In genomic region chr5:29948161-29948560, GRCm38 (mm10) we compare ENCODE assay signal across 19 mouse cellular contexts.
DNase-seq lines count a peak whose midpoint lies in the region; ATAC-seq and TF ChIP-seq lines count a peak whose summit lies in the region.
"Had no signal": no experiment of that assay in that cellular context is flagged by ENCODE, and none has a peak within 500 bp of the region (broad histone marks: within the 10 kb centered on the region; RNA-seq: fewer than 3 reads in every experiment).

No protein-coding gene starts in this region.

- no peak for TF ChIP-seq POLR2A in liver, adult 2 months (IDR thresholded peaks at IDR 0.05; ENCODE audit: extremely low read depth, insufficient read depth, low read length)
- TF ChIP-seq POLR2A in MEL (IDR thresholded peaks at IDR 0.05; ENCODE audit: control insufficient read depth in 1 of 2, insufficient read depth in 1 of 2, low read depth in 1 of 2, low read length in 2 of 2, poor library complexity in 1 of 2): no peak

- H3K9me3 ChIP-seq in MEL (replicated peaks; ENCODE audit: insufficient read depth, low read length): no peaks in the 10 kb centered on the region
- H3K9me3 ChIP-seq in stomach, postnatal 0 days (ENCODE audit: control insufficient read depth, low read length): no peaks in the 10 kb centered on the region
- H3K9me3 ChIP-seq: G1E; heart, embryonic 15.5 days; midbrain, embryonic 10.5 days; neural tube, embryonic 15.5 days had no signal

- ATAC-seq in megakaryocyte progenitor cell, adult 5-6 weeks (replicated peaks; ENCODE audit: poor library complexity): peak; percentile 72
- no peak for ATAC-seq in stomach, postnatal 0 days (ENCODE audit: low FRiP score, low TSS enrichment)
- ATAC-seq: forebrain, embryonic 14.5 days; inflammation-experienced regulatory T-cells, adult 6 months had no signal

- no peaks in the 10 kb centered on the region for H3K79me2 ChIP-seq in liver, adult 2 months (ENCODE audit: control insufficient read depth, insufficient read depth, low read length)
- no peaks in the 10 kb centered on the region for H3K79me2 ChIP-seq in MEL (ENCODE audit: control insufficient read depth, insufficient read depth, low read length, poor library complexity)

- DNase-seq in liver, adult 2 months (ENCODE audit: extremely low read depth, low read depth, low spot score): peak; percentile 57
- no peak for DNase-seq in liver
- DNase-seq in 416B (ENCODE audit: low read depth): peak; percentile 72
- DNase-seq in MEL (ENCODE audit: low read depth, low spot score): peak; percentile 61
- no peak for DNase-seq in embryo, embryonic 10.5 days (ENCODE audit: low spot score)
- no peak for DNase-seq in adrenal gland, adult 18-20 months (ENCODE audit: low spot score in 2 of 2)
- no peak for DNase-seq in stomach, postnatal 0 days (ENCODE audit: low spot score)
- DNase-seq: cerebellum, postnatal 14 days; kidney, adult 9 months; kidney, postnatal 36 days; left cerebral cortex, postnatal 4 days had no signal

- H3K27ac ChIP-seq in liver, adult 2 months (replicated peaks; ENCODE audit: insufficient read depth, low read depth, low read length): no peak overlapping the region
- no peak overlapping the region; the same call in 1 of the 2 replicates for H3K27ac ChIP-seq in MEL (ENCODE audit: control insufficient read depth, low read depth, low read length)
- H3K27ac ChIP-seq in stomach, postnatal 0 days (replicated peaks): no peak overlapping the region
- H3K27ac ChIP-seq: heart, embryonic 15.5 days; liver, embryonic 14.5 days; midbrain, embryonic 10.5 days; neural tube, embryonic 15.5 days had no signal

- no peak overlapping the region for H3K4me3 ChIP-seq in liver, adult 2 months (ENCODE audit: insufficient read depth, low read depth, low read length)
- H3K4me3 ChIP-seq in MEL (ENCODE audit: control insufficient read depth in 1 of 2, insufficient read depth in 1 of 2, low read depth in 2 of 2, low read length in 2 of 2): peak overlapping the region in 1 of 2 experiments; percentile 16; a peak in 1 of 4 replicates
- H3K4me3 ChIP-seq in stomach, postnatal 0 days (ENCODE audit: low read depth, low read length): no peak overlapping the region
- H3K4me3 ChIP-seq: heart, embryonic 15.5 days; midbrain, embryonic 10.5 days; neural tube, embryonic 15.5 days had no signal

- no peak for TF ChIP-seq RAD21 in MEL (IDR thresholded peaks at IDR 0.05; ENCODE audit: low read depth, low read length)

- no peak for TF ChIP-seq CTCF in liver, adult 2 months (IDR thresholded peaks at IDR 0.05; ENCODE audit: low read depth, low read length)
- TF ChIP-seq CTCF in MEL (IDR thresholded peaks at IDR 0.05 in 2 of 3, conservative IDR thresholded peaks at IDR 0.05 in 1 of 3; ENCODE audit: control insufficient read depth in 1 of 3, insufficient read depth in 1 of 3, low read depth in 2 of 3, low read length in 3 of 3, poor library complexity in 1 of 3, severe bottlenecking in 1 of 3): no peak
- no peak for TF ChIP-seq CTCF in stomach, postnatal 0 days (IDR thresholded peaks at IDR 0.05; ENCODE audit: low read depth)

- no peaks in the 10 kb centered on the region for H3K36me3 ChIP-seq in liver, adult 2 months (ENCODE audit: control insufficient read depth, insufficient read depth, low read length)
- H3K36me3 ChIP-seq in MEL (ENCODE audit: control insufficient read depth in 1 of 2, insufficient read depth in 2 of 2, low read length in 2 of 2): peaks cover 0 to 25% of the 10 kb centered on the region in 2 experiments; a peak in 2 of 4 replicates
- H3K36me3 ChIP-seq in stomach, postnatal 0 days (ENCODE audit: control insufficient read depth, insufficient read depth, low read length): no peaks in the 10 kb centered on the region
- H3K36me3 ChIP-seq: G1E; heart, embryonic 15.5 days; midbrain, embryonic 10.5 days; neural tube, embryonic 15.5 days had no signal

- WGBS in liver, adult 2 months: 48% methylated on average over 3 of the region's 3 CpGs
- WGBS in stomach, postnatal 0 days: 58% methylated on average over 3 of the region's 3 CpGs

- no peak overlapping the region for H3K9ac ChIP-seq in liver, adult 2 months (ENCODE audit: low read depth, low read length)
- no peak overlapping the region for H3K9ac ChIP-seq in MEL (ENCODE audit: control insufficient read depth, low read depth, low read length, poor library complexity, severe bottlenecking)
- no peak overlapping the region for H3K9ac ChIP-seq in stomach, postnatal 0 days (ENCODE audit: low read length)
- H3K9ac ChIP-seq: heart, embryonic 15.5 days; liver, embryonic 14.5 days; neural tube, embryonic 15.5 days had no signal

- H3K27me3 ChIP-seq in liver, adult 2 months (ENCODE audit: control insufficient read depth, insufficient read depth, low read length): no peaks in the 10 kb centered on the region
- H3K27me3 ChIP-seq in MEL (ENCODE audit: control insufficient read depth in 1 of 2, insufficient read depth in 2 of 2, low read length in 2 of 2): peaks cover 0 to 1% of the 10 kb centered on the region in 2 experiments; a peak in 2 of 4 replicates
- no peaks in the 10 kb centered on the region for H3K27me3 ChIP-seq in stomach, postnatal 0 days (ENCODE audit: control insufficient read depth, insufficient read depth, low read length)
- H3K27me3 ChIP-seq: heart, embryonic 15.5 days; neural tube, embryonic 15.5 days had no signal

- TF ChIP-seq EP300 in MEL (IDR thresholded peaks at IDR 0.05; ENCODE audit: low read depth in 1 of 2, low read length in 2 of 2): no peak
- TF ChIP-seq EP300 in stomach, postnatal 0 days (optimal IDR thresholded peaks at IDR 0.05): no peak

- H3K4me2 ChIP-seq in stomach, postnatal 0 days (replicated peaks; ENCODE audit: low read depth): no peak overlapping the region
- H3K4me2 ChIP-seq: heart, embryonic 15.5 days; neural tube, embryonic 15.5 days had no signal

- no peaks in the 10 kb centered on the region for H3K4me1 ChIP-seq in liver, adult 2 months (ENCODE audit: control insufficient read depth, insufficient read depth, low read length)
- peaks cover 13 to 15% of the 10 kb centered on the region in 2 experiments for H3K4me1 ChIP-seq in MEL (ENCODE audit: control insufficient read depth in 1 of 2, insufficient read depth in 2 of 2, low read length in 2 of 2)
- no peaks in the 10 kb centered on the region for H3K4me1 ChIP-seq in stomach, postnatal 0 days (replicated peaks; ENCODE audit: control insufficient read depth, insufficient read depth)
- H3K4me1 ChIP-seq: midbrain, embryonic 10.5 days; neural tube, embryonic 15.5 days had no signal

TF ChIP-seq in MEL, 35 proteins besides CTCF, POLR2A, EP300 and RAD21:
- TF ChIP-seq NELFE (IDR thresholded peaks at IDR 0.05; ENCODE audit: low read depth, low read length) (no peak), SMC3 (IDR thresholded peaks at IDR 0.05; ENCODE audit: low read depth, low read length) (no peak), TBP (IDR thresholded peaks at IDR 0.05; ENCODE audit: low read depth, low read length) (no peak), ZKSCAN1 (IDR thresholded peaks at IDR 0.05; ENCODE audit: low read depth, low read length) (no peak), MXI1 (IDR thresholded peaks at IDR 0.05; ENCODE audit: low read depth, low read length) (no peak), KAT2A (conservative IDR thresholded peaks at IDR 0.05; ENCODE audit: low read depth, low read length) (no peak), USF2 (IDR thresholded peaks at IDR 0.05; ENCODE audit: borderline replicate concordance in 1 of 2, insufficient read depth in 1 of 2, low read depth in 1 of 2, low read length in 2 of 2) (no peak), ELF1 (IDR thresholded peaks at IDR 0.05; ENCODE audit: low read depth, low read length) (no peak), GABPA (IDR thresholded peaks at IDR 0.05; ENCODE audit: low read depth, low read length) (no peak), MEF2A (IDR thresholded peaks at IDR 0.05; ENCODE audit: extremely low read depth, insufficient replicate concordance, low read depth, low read length, poor library complexity, severe bottlenecking) (no peak), RCOR1 (IDR thresholded peaks at IDR 0.05; ENCODE audit: low read depth, low read length) (no peak), HCFC1 (IDR thresholded peaks at IDR 0.05; ENCODE audit: low read depth, low read length) (no peak), USF1 (IDR thresholded peaks at IDR 0.05; ENCODE audit: low read depth, low read length) (no peak), POLR2AphosphoS2 (IDR thresholded peaks at IDR 0.05; ENCODE audit: low read length) (no peak), UBTF (IDR thresholded peaks at IDR 0.05; ENCODE audit: borderline replicate concordance, insufficient read depth, low read depth, low read length) (no peak), CHD2 (IDR thresholded peaks at IDR 0.05; ENCODE audit: low read length) (no peak), TCF12 (IDR thresholded peaks at IDR 0.05; ENCODE audit: low read depth, low read length) (no peak), NRF1 (IDR thresholded peaks at IDR 0.05; ENCODE audit: insufficient read depth, low read depth, low read length, poor library complexity, severe bottlenecking) (no peak), CHD1 (IDR thresholded peaks at IDR 0.05; ENCODE audit: low read depth, low read length) (no peak), MAFK (IDR thresholded peaks at IDR 0.05; ENCODE audit: borderline replicate concordance, low read depth, low read length) (no peak)

Comparison
In these comparisons a context has a peak if more than half of its experiments do, and no peak if none do; other contexts are left out.
1. DNase-seq: peak in liver, adult 2 months (single experiment), 416B (single experiment) and MEL (single experiment); none in liver (single experiment), embryo, embryonic 10.5 days (single experiment), adrenal gland, adult 18-20 months (0 of 2) and stomach, postnatal 0 days (single experiment).